Comparison of ENCODE assay signal across 1 mouse cellular context in the genomic region with DNA sequence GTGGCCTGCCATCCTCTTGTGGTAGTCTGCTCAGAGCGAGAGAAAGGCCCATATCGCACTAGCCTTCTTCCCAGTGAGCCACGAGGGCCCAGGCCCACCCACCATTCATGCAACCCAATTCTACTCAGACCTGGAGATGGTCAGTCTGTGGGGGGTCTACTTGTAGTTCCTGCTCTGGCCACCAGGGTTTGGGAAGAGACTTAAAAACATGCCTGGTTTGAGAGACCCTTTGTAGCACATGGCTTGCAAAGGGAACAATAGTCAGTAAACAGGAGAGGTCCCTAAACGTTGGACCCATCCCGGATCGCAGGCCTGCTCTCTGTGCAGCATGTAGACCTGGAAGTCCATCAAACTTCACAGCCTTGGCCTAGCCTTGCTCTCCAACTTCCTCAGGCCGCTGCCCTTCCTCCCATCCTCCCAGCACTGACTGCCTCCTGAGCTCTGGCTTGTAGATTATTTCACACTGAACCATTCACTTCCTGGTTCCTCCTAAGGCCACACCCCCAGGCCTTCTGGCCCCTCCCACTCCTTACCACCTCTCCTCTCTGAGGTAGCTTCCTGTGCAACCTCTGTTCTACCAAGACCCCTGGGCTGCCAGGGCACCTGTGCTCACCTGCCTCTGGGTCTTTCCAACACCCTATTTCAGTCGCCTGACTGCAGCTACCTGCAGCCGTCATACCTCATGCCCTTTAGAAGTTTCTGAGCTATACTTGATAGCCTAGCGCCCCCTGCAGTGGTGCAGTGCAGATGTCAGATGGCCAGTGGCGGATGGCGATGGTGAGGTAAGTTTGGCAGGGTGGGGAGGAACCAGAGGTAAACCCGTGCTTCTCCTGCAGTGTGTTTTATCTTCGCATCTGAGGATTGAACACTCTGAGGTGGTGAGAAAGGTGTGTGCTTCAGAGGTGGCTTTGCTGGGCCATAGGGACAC.
TF ChIP-seq lines count a peak whose summit lies in the region.

No protein-coding gene starts in this region.

TF ChIP-seq in MEL, 35 proteins besides CTCF, POLR2A, EP300 and RAD21 (continued from another document):
- TF ChIP-seq UBTF (IDR thresholded peaks at IDR 0.05; ENCODE audit: borderline replicate concordance, insufficient read depth, low read depth, low read length) = no peak
- peak; percentile 60 for TF ChIP-seq SMC3 (IDR thresholded peaks at IDR 0.05; ENCODE audit: low read depth, low read length)
- TF ChIP-seq RCOR1 (IDR thresholded peaks at IDR 0.05; ENCODE audit: low read depth, low read length) = no peak
- TF ChIP-seq KAT2A (conservative IDR thresholded peaks at IDR 0.05; ENCODE audit: low read depth, low read length) = no peak
- TF ChIP-seq JUND (IDR thresholded peaks at IDR 0.05; ENCODE audit: low read depth, low read length) = no peak
- peak; percentile 64; the same call in 1 of the 2 replicates for TF ChIP-seq TBP (IDR thresholded peaks at IDR 0.05; ENCODE audit: low read depth, low read length)
- TF ChIP-seq MYB (IDR thresholded peaks at IDR 0.05; ENCODE audit: low read depth, low read length) = no peak
- no peak for TF ChIP-seq SIN3A (IDR thresholded peaks at IDR 0.05; ENCODE audit: low read length)
- no peak for TF ChIP-seq TAL1 (IDR thresholded peaks at IDR 0.05; ENCODE audit: low read length)
- TF ChIP-seq POLR2AphosphoS5 (IDR thresholded peaks at IDR 0.05; ENCODE audit: borderline replicate concordance, low read depth, low read length) = no peak
- no peak for TF ChIP-seq USF1 (IDR thresholded peaks at IDR 0.05; ENCODE audit: low read depth, low read length)
- TF ChIP-seq POLR2AphosphoS2 (IDR thresholded peaks at IDR 0.05; ENCODE audit: low read length) = peak; percentile 66; the same call in 1 of the 2 replicates
- no peak; the same call in none of the 2 replicates for TF ChIP-seq MXI1 (IDR thresholded peaks at IDR 0.05; ENCODE audit: low read depth, low read length)
- TF ChIP-seq MAZ (IDR thresholded peaks at IDR 0.05; ENCODE audit: low read depth, low read length) = no peak
- no peak for TF ChIP-seq NRF1 (IDR thresholded peaks at IDR 0.05; ENCODE audit: insufficient read depth, low read depth, low read length, poor library complexity, severe bottlenecking)
